Mouse (Mus musculus) MEL (cell line): ENCODE measurements around the gene Ccnq. TPM values are rescaled to one million over a fixed set of nuclear protein-coding genes. Genes with fewer than 3 reads are reported as not detected.

Experiments used
- DNase-seq: peaks from one replicate; pipeline ENCODE4 v3.0.0; 2011; ENCODE audit warnings: low read depth, low spot score
- H3K27ac ChIP-seq: 2 replicates; pipeline ENCODE4 v1.5.1; 2012; ENCODE audit warnings: low read depth, mild to moderate bottlenecking, control low read depth, low read length, moderate library complexity; ENCODE audit not compliant: control insufficient read depth
- H3K27me3 ChIP-seq, 2 experiments: fragments of 150-350 bp in 1 of 2; sonication (generic) in 1 of 2; 2 replicates each; pipeline ENCODE4 v1.6.1; 2012; ENCODE audit warnings: low read length in 2 of 2, mild to moderate bottlenecking in 2 of 2, improper control_type of control experiment in 1 of 2, moderate library complexity in 1 of 2; ENCODE audit not compliant: insufficient read depth in 2 of 2, control insufficient read depth in 1 of 2
- H3K36me3 ChIP-seq, 2 experiments: 2 replicates each; pipeline ENCODE4 v1.6.1; 2012 to 2014; ENCODE audit warnings: low read length in 2 of 2, improper control_type of control experiment in 1 of 2, inconsistent platforms in 1 of 2, mild to moderate bottlenecking in 1 of 2; ENCODE audit not compliant: insufficient read depth in 2 of 2, control insufficient read depth in 1 of 2
- H3K4me1 ChIP-seq, 2 experiments: fragments of 150-350 bp in 1 of 2; sonication (generic) in 1 of 2; 2 replicates each; pipeline ENCODE4 v1.6.1; 2012; ENCODE audit warnings: low read length in 2 of 2, improper control_type of control experiment in 1 of 2, mild to moderate bottlenecking in 1 of 2; ENCODE audit not compliant: insufficient read depth in 2 of 2, control insufficient read depth in 1 of 2
- H3K4me3 ChIP-seq, 2 experiments: fragments of 150-350 bp in 1 of 2; sonication (generic) in 1 of 2; 2 replicates each; pipeline ENCODE4 v1.5.1; 2012; ENCODE audit warnings: low read depth in 2 of 2, low read length in 2 of 2, mild to moderate bottlenecking in 2 of 2, moderate library complexity in 2 of 2, control low read depth in 1 of 2, improper control_type of control experiment in 1 of 2; ENCODE audit not compliant: control insufficient read depth in 1 of 2, insufficient read depth in 1 of 2
- H3K79me2 ChIP-seq: 2 replicates; pipeline ENCODE4 v1.6.1; 2012; ENCODE audit warnings: mild to moderate bottlenecking, low read length, moderate library complexity; ENCODE audit not compliant: control insufficient read depth, poor library complexity, insufficient read depth
- H3K9ac ChIP-seq: 2 replicates; pipeline ENCODE4 v1.6.1; 2012; ENCODE audit warnings: low read depth, mild to moderate bottlenecking, control low read depth, low read length, moderate library complexity; ENCODE audit not compliant: control insufficient read depth, poor library complexity, severe bottlenecking
- H3K9me3 ChIP-seq: fragments of 150-350 bp; sonication (generic); replicated peaks from 2 replicates; pipeline ENCODE4 v1.6.1; 2012; ENCODE audit warnings: mild to moderate bottlenecking, low read length, improper control_type of control experiment, moderate library complexity; ENCODE audit not compliant: insufficient read depth
- CHD1 ChIP-seq: IDR thresholded peaks from 2 replicates; pipeline ENCODE4 v1.6.1; 2012; ENCODE audit warnings: low read depth, mild to moderate bottlenecking, inconsistent platforms, low read length, improper control_type of control experiment
- CHD2 ChIP-seq: IDR thresholded peaks from 2 replicates; pipeline ENCODE4 v1.6.1; 2011; ENCODE audit warnings: low read length, improper control_type of control experiment
- E2F4 ChIP-seq: IDR thresholded peaks from 2 replicates; pipeline ENCODE4 v1.6.1; 2011; ENCODE audit warnings: low read depth, low read length, improper control_type of control experiment, borderline replicate concordance
- ELF1 ChIP-seq: IDR thresholded peaks from 2 replicates; pipeline ENCODE4 v1.6.1; 2014; ENCODE audit warnings: low read depth, mild to moderate bottlenecking, inconsistent platforms, low read length, improper control_type of control experiment, moderate library complexity
- EP300 ChIP-seq, 2 experiments: IDR thresholded peaks; 2 replicates each; pipeline ENCODE4 v1.6.1; 2011; ENCODE audit warnings: improper control_type of control experiment in 2 of 2, low read length in 2 of 2, low read depth in 1 of 2, mild to moderate bottlenecking in 1 of 2
- ETS1 ChIP-seq: IDR thresholded peaks from 2 replicates; pipeline ENCODE4 v1.6.1; 2012; ENCODE audit warnings: low read depth, mild to moderate bottlenecking, inconsistent platforms, low read length, improper control_type of control experiment, moderate library complexity
- GABPA ChIP-seq: IDR thresholded peaks from 2 replicates; pipeline ENCODE4 v1.6.1; 2012; ENCODE audit warnings: low read depth, mild to moderate bottlenecking, inconsistent platforms, low read length, improper control_type of control experiment, moderate library complexity
- HCFC1 ChIP-seq: IDR thresholded peaks from 2 replicates; pipeline ENCODE4 v1.6.1; 2012; ENCODE audit warnings: low read depth, mild to moderate bottlenecking, inconsistent platforms, low read length, improper control_type of control experiment, moderate library complexity
- JUND ChIP-seq: IDR thresholded peaks from 2 replicates; pipeline ENCODE4 v1.6.1; 2011; ENCODE audit warnings: low read depth, mild to moderate bottlenecking, improper control_type of control experiment, low read length
- MAFK ChIP-seq: IDR thresholded peaks from 2 replicates; pipeline ENCODE4 v1.6.1; 2011; ENCODE audit warnings: low read depth, mild to moderate bottlenecking, low read length, improper control_type of control experiment, borderline replicate concordance
- MAZ ChIP-seq: IDR thresholded peaks from 2 replicates; pipeline ENCODE4 v1.6.1; 2012; ENCODE audit warnings: low read depth, mild to moderate bottlenecking, inconsistent platforms, low read length, improper control_type of control experiment
- MXI1 ChIP-seq: IDR thresholded peaks from 2 replicates; pipeline ENCODE4 v1.6.1; 2011; ENCODE audit warnings: mild to moderate bottlenecking, low read depth, low read length, improper control_type of control experiment
- MYC ChIP-seq: IDR thresholded peaks from 2 replicates; pipeline ENCODE4 v1.6.1; 2011; ENCODE audit warnings: low read depth, mild to moderate bottlenecking, low read length, improper control_type of control experiment, moderate library complexity
- NELFE ChIP-seq: IDR thresholded peaks from 2 replicates; pipeline ENCODE4 v1.6.1; 2011; ENCODE audit warnings: low read depth, low read length, improper control_type of control experiment
- NRF1 ChIP-seq: IDR thresholded peaks from 2 replicates; pipeline ENCODE4 v1.6.1; 2014; ENCODE audit warnings: low read depth, mild to moderate bottlenecking, inconsistent platforms, low read length, improper control_type of control experiment, moderate library complexity; ENCODE audit not compliant: poor library complexity, insufficient read depth, severe bottlenecking
- POLR2A ChIP-seq, 2 experiments: IDR thresholded peaks; 2 replicates each; pipeline ENCODE4 v1.6.1; 2011 to 2012; ENCODE audit warnings: low read length in 2 of 2, mild to moderate bottlenecking in 2 of 2, control low read depth in 1 of 2, improper control_type of control experiment in 1 of 2, low read depth in 1 of 2, moderate library complexity in 1 of 2; ENCODE audit not compliant: control insufficient read depth in 1 of 2, insufficient read depth in 1 of 2, poor library complexity in 1 of 2
- POLR2AphosphoS2 ChIP-seq: IDR thresholded peaks from 2 replicates; pipeline ENCODE4 v1.6.1; 2011; ENCODE audit warnings: low read length, improper control_type of control experiment
- RCOR1 ChIP-seq: IDR thresholded peaks from 2 replicates; pipeline ENCODE4 v1.6.1; 2012; ENCODE audit warnings: low read depth, mild to moderate bottlenecking, inconsistent platforms, low read length, improper control_type of control experiment
- SIN3A ChIP-seq: IDR thresholded peaks from 2 replicates; pipeline ENCODE4 v1.6.1; 2012; ENCODE audit warnings: low read length, improper control_type of control experiment, inconsistent platforms
- SMC3 ChIP-seq: IDR thresholded peaks from 2 replicates; pipeline ENCODE4 v1.6.1; 2011; ENCODE audit warnings: low read depth, low read length, improper control_type of control experiment
- TBP ChIP-seq: IDR thresholded peaks from 2 replicates; pipeline ENCODE4 v1.8.0; 2011; ENCODE audit warnings: low read depth, low read length, improper control_type of control experiment
- TCF12 ChIP-seq: IDR thresholded peaks from 2 replicates; pipeline ENCODE4 v1.6.1; 2014; ENCODE audit warnings: low read depth, mild to moderate bottlenecking, inconsistent platforms, low read length, improper control_type of control experiment, moderate library complexity
- UBTF ChIP-seq: IDR thresholded peaks from 2 replicates; pipeline ENCODE4 v1.6.1; 2012; ENCODE audit warnings: low read depth, mild to moderate bottlenecking, inconsistent platforms, low read length, improper control_type of control experiment, moderate library complexity, borderline replicate concordance; ENCODE audit not compliant: insufficient read depth
- USF1 ChIP-seq: IDR thresholded peaks from 2 replicates; pipeline ENCODE4 v1.6.1; 2014; ENCODE audit warnings: low read depth, mild to moderate bottlenecking, inconsistent platforms, low read length, improper control_type of control experiment, moderate library complexity
- USF2 ChIP-seq, 2 experiments: IDR thresholded peaks; 2 replicates each; pipeline ENCODE4 v1.6.1; 2011 to 2012; ENCODE audit warnings: improper control_type of control experiment in 2 of 2, low read length in 2 of 2, borderline replicate concordance in 1 of 2, inconsistent platforms in 1 of 2, low read depth in 1 of 2, mild to moderate bottlenecking in 1 of 2; ENCODE audit not compliant: insufficient read depth in 1 of 2
- ZC3H11A ChIP-seq: IDR thresholded peaks from 2 replicates; pipeline ENCODE4 v1.6.1; 2012; ENCODE audit warnings: low read depth, mild to moderate bottlenecking, inconsistent platforms, low read length, improper control_type of control experiment
- ZNF384 ChIP-seq: IDR thresholded peaks from 2 replicates; pipeline ENCODE4 v1.6.1; 2012; ENCODE audit warnings: low read depth, mild to moderate bottlenecking, inconsistent platforms, low read length, improper control_type of control experiment
- polyA plus RNA-seq, 2 experiments: library from polyadenylated mRNA; stranded (reverse) in 1 of 2; unstranded in 1 of 2; fragments of >175 nt in 1 of 2; fragments of >200 nt in 1 of 2; gene quantifications; 2 replicates each; pipeline versions ENCODE4 v1.2.1 to v1.2.4; 2012; ENCODE audit warnings: low replicate concordance in 2 of 2, low read depth in 1 of 2; ENCODE audit not compliant: insufficient read length in 2 of 2, insufficient read depth in 1 of 2, missing spikeins in 1 of 2
- total RNA-seq: library from RNA; depleted of rRNA; stranded (reverse); fragments of 300-350 nt; gene quantifications from 2 replicates; pipeline ENCODE4 v1.2.3, GENCODE M21; 2012

The Ccnq gene
- total and polyA plus RNA-seq, 3 experiments: 77.5 to 80.5 TPM; not detected in 1

DNA sequence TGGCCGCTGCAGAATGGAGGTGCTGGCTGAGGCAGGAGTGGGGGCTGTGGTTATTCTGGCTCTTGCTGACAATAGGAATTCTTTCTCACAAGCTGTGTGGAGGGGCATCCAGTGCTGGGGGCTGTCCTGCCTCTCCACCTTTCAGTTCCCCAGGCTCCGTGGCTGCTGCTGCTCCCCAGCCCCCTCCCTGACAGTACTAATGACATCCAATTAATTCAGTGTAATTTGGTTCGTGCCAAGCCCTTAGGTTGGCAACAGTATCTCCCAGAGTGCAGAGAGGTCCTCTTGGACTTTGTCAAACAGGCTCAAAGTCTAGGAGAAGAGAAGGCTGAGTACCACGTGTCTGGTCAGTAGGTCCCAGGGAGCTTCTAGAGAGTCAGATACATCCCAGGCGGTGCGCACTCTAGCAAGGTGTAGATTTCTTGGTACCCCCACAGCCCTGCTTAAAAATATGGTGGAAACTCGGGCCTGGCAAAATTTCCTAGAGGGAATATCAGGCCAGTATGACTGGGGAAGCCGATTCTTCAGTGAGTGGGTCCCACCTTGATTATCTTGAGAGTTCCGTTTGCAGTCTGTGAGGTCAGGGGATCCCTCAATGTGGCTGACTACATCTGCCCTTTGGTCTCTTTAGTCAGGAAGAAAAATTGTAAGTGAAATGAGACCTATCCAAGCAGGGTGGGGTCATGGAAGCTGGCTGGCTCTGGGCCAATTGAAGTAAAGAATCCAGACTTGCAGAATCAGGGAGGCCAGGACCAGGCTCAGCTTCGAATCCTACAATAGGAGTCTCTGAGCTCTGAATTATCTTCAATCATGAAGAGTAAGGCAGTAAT is 26.5 kb upstream of the Ccnq start:
- no peak for DNase-seq
- Histone ChIP-seq H3K27ac (no peak overlapping the region), H3K4me3 (no peak overlapping the region), H3K9ac (no peak overlapping the region), H3K79me2 (no peaks in the 10 kb centered on the region), H3K36me3 (peaks cover 0 to 5% of the 10 kb centered on the region in 2 experiments; a peak in 2 of 4 replicates), H3K9me3 (no peaks in the 10 kb centered on the region), H3K27me3 (0 out of 4 replicates have a peak, but pooled peaks cover 0 to 4% of the 10 kb centered on the region in 2 experiments), H3K4me1 (peaks cover 10 to 13% of the 10 kb centered on the region in 2 experiments)
- TF ChIP-seq NELFE (no peak), POLR2AphosphoS2 (no peak), MAZ (no peak), SMC3 (no peak), UBTF (no peak), CHD2 (no peak), CHD1 (no peak), USF2 (IDR thresholded peaks at IDR 0.05; ENCODE audit: borderline replicate concordance in 1 of 2, insufficient read depth in 1 of 2, low read depth in 1 of 2, low read length in 2 of 2) (no peak), NRF1 (no peak), MXI1 (no peak), ZC3H11A (no peak), POLR2A (IDR thresholded peaks at IDR 0.05; ENCODE audit: control insufficient read depth in 1 of 2, insufficient read depth in 1 of 2, low read depth in 1 of 2, low read length in 2 of 2, poor library complexity in 1 of 2) (no peak), GABPA (no peak)

DNA sequence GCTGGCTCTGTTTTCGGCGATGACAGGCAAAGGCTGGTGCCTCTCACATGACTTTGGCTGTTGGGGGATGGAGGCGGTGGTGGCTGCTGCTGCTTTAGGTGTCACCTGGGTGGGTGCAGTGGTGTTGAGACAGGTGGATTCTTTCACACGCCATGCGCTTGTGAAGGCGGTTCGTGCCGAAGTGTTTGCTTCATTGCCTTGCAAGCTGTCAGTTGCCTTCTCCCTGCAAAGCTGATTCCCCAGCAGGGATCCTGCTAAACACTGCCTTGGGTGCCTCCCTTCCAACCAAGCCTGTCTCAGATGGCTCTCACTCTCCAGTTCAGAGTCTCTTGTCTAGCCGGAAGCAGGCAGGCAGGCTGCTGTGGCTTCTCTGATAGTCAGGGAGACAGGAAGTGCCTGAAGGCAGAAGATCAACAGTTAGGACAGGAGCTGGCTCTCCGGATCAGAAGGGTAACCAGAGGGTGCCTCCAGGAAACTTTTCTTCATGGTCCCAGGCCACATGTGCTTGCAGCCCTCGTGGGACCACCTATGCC is 20.3 kb upstream of the Ccnq start:
- DNase-seq: peak; percentile 99
- Histone ChIP-seq H3K79me2 (no peaks in the 10 kb centered on the region; the same call in 1 of the 2 replicates), H3K4me3 (peak overlapping the region; percentile 21 to 30), H3K36me3 (peaks cover 0 to 31% of the 10 kb centered on the region in 2 experiments; a peak in 2 of 4 replicates), H3K27ac (peak overlapping the region; percentile 94), H3K9ac (peak overlapping the region; percentile 65), H3K9me3 (no peaks in the 10 kb centered on the region), H3K27me3 (no peaks in the 10 kb centered on the region), H3K4me1 (peaks cover 33% of the 10 kb centered on the region in 2 experiments)
- TF ChIP-seq SIN3A (peak; percentile 95), TCF12 (peak; percentile 100), ZC3H11A (no peak; the same call in 1 of the 2 replicates), MAFK (peak; percentile 64; the same call in 1 of the 2 replicates), ELF1 (peak; percentile 92), EP300 (IDR thresholded peaks at IDR 0.05; ENCODE audit: low read depth in 1 of 2, low read length in 2 of 2) (peak; percentile 100), USF1 (peak; percentile 72), ETS1 (peak; percentile 96), MYC (peak; percentile 95), RCOR1 (peak; percentile 90), UBTF (0 out of 2 replicates have a peak, but pooled peaks have one; percentile 23), NRF1 (no peak), ZNF384 (no peak), POLR2A (IDR thresholded peaks at IDR 0.05; ENCODE audit: control insufficient read depth in 1 of 2, insufficient read depth in 1 of 2, low read depth in 1 of 2, low read length in 2 of 2, poor library complexity in 1 of 2) (peak in 1 of 2 experiments; percentile 81; a peak in 2 of 4 replicates), CHD2 (no peak; the same call in 1 of the 2 replicates), HCFC1 (peak; percentile 68), MAZ (no peak), E2F4 (no peak), MXI1 (peak; percentile 68), NELFE (peak; percentile 60; the same call in 1 of the 2 replicates), SMC3 (no peak; the same call in 1 of the 2 replicates), JUND (no peak), TBP (peak; percentile 87)
